Mouse (Mus musculus) testis, adult 2 months (tissue): ENCODE data around the gene Hsf2. TPM values are rescaled to one million over a fixed set of nuclear protein-coding genes. Genes with fewer than 3 reads are reported as not detected.

Experiments used
- H3K27ac ChIP-seq: fragments of 200-500 bp; 2 replicates; pipeline ENCODE4 v1.5.1; 2012; ENCODE audit warnings: low read depth, low read length; ENCODE audit not compliant: control insufficient read depth, insufficient read depth
- H3K27me3 ChIP-seq: fragments of 200-500 bp; 2 replicates; pipeline ENCODE4 v1.6.1; 2012; ENCODE audit warnings: mild to moderate bottlenecking, low read length, moderate library complexity; ENCODE audit not compliant: control insufficient read depth, insufficient read depth
- H3K36me3 ChIP-seq: fragments of 200-500 bp; 2 replicates; pipeline ENCODE4 v1.6.1; 2012; ENCODE audit warnings: mild to moderate bottlenecking, low read length; ENCODE audit not compliant: control insufficient read depth, insufficient read depth
- H3K4me1 ChIP-seq: fragments of 200-500 bp; 2 replicates; pipeline ENCODE4 v1.6.1; 2012; ENCODE audit warnings: low read length; ENCODE audit not compliant: control insufficient read depth, insufficient read depth
- H3K4me3 ChIP-seq: fragments of 200-500 bp; 2 replicates; pipeline ENCODE4 v1.5.1; 2012; ENCODE audit warnings: low read depth, mild to moderate bottlenecking, low read length, moderate library complexity, mixed read lengths; ENCODE audit not compliant: control insufficient read depth
- CTCF ChIP-seq: fragments of 200-500 bp; IDR thresholded peaks from 2 replicates; pipeline ENCODE4 v1.5.1; 2012; ENCODE audit warnings: low read depth, mild to moderate bottlenecking, inconsistent platforms, low read length, moderate library complexity; ENCODE audit not compliant: control insufficient read depth, insufficient read depth, insufficient replicate concordance
- POLR2A ChIP-seq: fragments of 200-500 bp; IDR thresholded peaks from 2 replicates; pipeline ENCODE4 v1.6.1; 2012; ENCODE audit warnings: low read depth, mild to moderate bottlenecking, inconsistent platforms, low read length, moderate library complexity; ENCODE audit not compliant: control insufficient read depth
- polyA plus RNA-seq: library from polyadenylated mRNA; depleted of rRNA; stranded (reverse); fragments of >200 nt; gene quantifications from 2 replicates; pipeline ENCODE4 v1.2.3, GENCODE M21; 2012; rRNA removed

Gene Hsf2
- polyA plus RNA-seq, 1 experiment, result 16.4 TPM

DNA sequence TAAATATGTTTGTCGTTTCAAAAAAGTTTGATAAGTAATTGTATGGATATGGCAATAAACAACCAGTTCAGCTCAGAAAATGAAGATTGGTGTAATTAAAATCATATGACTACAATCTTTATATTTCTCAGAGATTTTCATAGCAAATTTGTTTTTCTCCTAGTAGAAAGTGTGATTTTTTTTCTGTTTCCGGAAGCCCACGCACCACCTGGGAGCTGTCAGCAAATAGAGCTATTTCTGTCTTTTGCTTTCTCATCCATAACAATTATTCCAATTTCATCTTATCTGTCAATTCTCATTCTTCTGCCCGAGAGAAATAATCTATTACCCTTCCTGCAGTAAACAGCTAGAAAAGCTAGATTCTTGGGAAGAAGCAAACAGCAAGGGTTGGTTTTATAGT is 63.4 kb downstream of the Hsf2 start:
- TF ChIP-seq POLR2A, result no peak
- TF ChIP-seq CTCF, result no peak
- Histone ChIP-seq H3K4me1 (no peaks in the 10 kb centered on the region), H3K4me3 (no peak overlapping the region), H3K36me3 (no peaks in the 10 kb centered on the region), H3K27ac (no peak overlapping the region), H3K27me3 (no peaks in the 10 kb centered on the region)

DNA sequence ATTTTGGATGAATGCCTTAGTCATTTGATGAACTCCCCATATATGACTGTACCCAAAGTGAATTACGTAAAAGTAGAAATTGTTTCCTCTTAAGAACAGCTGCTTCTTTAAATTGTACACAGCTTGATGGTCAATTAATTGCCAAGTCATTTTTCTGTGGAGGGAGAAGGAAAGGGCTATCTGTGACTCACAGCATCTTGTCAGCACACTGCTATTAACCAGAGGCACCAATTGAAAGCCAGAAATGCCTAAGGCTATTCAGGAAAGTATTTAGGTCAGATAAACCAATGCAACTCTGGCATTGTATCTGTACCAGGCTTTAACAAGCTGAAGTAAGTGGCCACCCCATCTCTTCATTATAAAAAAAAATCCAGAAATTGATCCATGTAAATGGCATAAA is 67.5 kb downstream of the Hsf2 start:
- Histone ChIP-seq H3K4me1 (no peaks in the 10 kb centered on the region), H3K4me3 (no peak overlapping the region), H3K27ac (no peak overlapping the region), H3K27me3 (no peaks in the 10 kb centered on the region), H3K36me3 (no peaks in the 10 kb centered on the region)
- TF ChIP-seq POLR2A, result no peak
- no peak for TF ChIP-seq CTCF

DNA sequence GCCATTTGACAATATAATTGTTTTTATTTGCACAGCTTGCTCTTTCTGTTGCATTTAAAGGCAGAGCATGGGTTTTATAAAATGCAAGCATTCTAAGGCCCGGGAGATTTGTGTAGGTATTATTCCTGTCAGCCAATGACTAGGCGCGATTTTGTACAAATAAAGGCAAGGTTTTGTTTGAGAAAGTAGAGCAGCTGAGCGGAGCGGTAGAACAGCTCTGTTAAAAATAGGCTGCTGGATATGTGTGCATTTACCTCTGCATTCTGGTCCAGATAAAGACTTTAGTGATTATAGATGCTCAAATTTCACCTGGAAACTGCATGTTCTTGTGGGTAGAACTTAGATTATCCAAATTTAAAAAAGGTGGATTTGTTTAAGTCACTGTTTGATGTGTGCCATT is 71.4 kb downstream of the Hsf2 start:
- Histone ChIP-seq H3K4me1 (no peaks in the 10 kb centered on the region), H3K27ac (no peak overlapping the region), H3K4me3 (no peak overlapping the region), H3K27me3 (no peaks in the 10 kb centered on the region), H3K36me3 (no peaks in the 10 kb centered on the region)
- TF ChIP-seq CTCF (no peak), POLR2A (no peak)

Other genes starting within 250 kb of the Hsf2 start
- gene Serinc1, start 46.1 kb downstream of the Hsf2 start, polyA plus RNA-seq, result 13.5 and 19.8 TPM in 2 replicates
- gene Pkib, start 145.6 kb downstream of the Hsf2 start, polyA plus RNA-seq, result 300 and 384 TPM in 2 replicates